In the genomic region with DNA sequence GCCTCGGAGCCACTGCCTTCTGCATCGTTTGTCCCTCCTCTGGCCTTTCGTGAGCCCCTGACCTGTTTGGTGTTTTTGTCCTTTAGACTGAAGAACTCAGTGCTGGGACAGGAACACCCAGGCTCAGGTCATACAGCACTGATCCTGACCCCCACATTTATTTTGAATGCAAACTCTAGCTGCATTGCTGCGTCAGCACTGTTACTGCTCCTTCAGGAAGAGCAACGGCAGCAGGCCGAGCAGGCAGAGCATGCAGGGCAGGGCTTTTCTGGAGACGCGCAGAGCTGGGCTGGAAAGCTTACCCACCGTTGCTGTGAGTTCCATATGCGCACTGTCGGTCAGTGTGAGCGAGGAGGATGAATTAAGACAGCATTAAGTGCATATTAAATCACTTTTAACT, we compare ENCODE assay signal across 11 mouse cellular contexts.
DNase-seq lines count a peak whose midpoint lies in the region; ATAC-seq lines count a peak whose summit lies in the region.
"Had no signal": no experiment of that assay in that cellular context is flagged by ENCODE, and none has a peak within 500 bp of the region (broad histone marks: within the 10 kb centered on the region; RNA-seq: fewer than 3 reads in every experiment).

No protein-coding gene starts in this region.

- ATAC-seq in midbrain, embryonic 11.5 days (ENCODE audit: low FRiP score), result peak; percentile 52; the same call in 1 of the 2 replicates
- peak; percentile 60; the same call in 1 of the 2 replicates for ATAC-seq in hindbrain, embryonic 13.5 days (ENCODE audit: low FRiP score)

- no peaks in the 10 kb centered on the region for H3K9me3 ChIP-seq in midbrain, embryonic 11.5 days (ENCODE audit: control insufficient read depth, low read length)
- no peaks in the 10 kb centered on the region for H3K9me3 ChIP-seq in midbrain, embryonic 10.5 days (replicated peaks)
- H3K9me3 ChIP-seq in hindbrain, embryonic 13.5 days, result no peaks in the 10 kb centered on the region
- H3K9me3 ChIP-seq: embryonic facial prominence, embryonic 10.5 days had no signal

- no peaks in the 10 kb centered on the region for H3K4me1 ChIP-seq in midbrain, embryonic 11.5 days (ENCODE audit: control insufficient read depth, insufficient read depth, low read length)
- H3K4me1 ChIP-seq in midbrain, embryonic 10.5 days, result peaks cover 11% of the 10 kb centered on the region; the same call in 1 of the 2 replicates
- peaks cover 6% of the 10 kb centered on the region for H3K4me1 ChIP-seq in hindbrain, embryonic 13.5 days (replicated peaks)

- H3K36me3 ChIP-seq in midbrain, embryonic 11.5 days (ENCODE audit: control insufficient read depth, insufficient read depth, low read length), result no peaks in the 10 kb centered on the region
- H3K36me3 ChIP-seq in midbrain, embryonic 10.5 days, result peaks cover 6% of the 10 kb centered on the region; the same call in 1 of the 2 replicates
- H3K36me3 ChIP-seq in hindbrain, embryonic 13.5 days, result no peaks in the 10 kb centered on the region

- H3K4me3 ChIP-seq in midbrain, embryonic 11.5 days (ENCODE audit: low read depth, low read length), result no peak overlapping the region
- no peak overlapping the region for H3K4me3 ChIP-seq in midbrain, embryonic 10.5 days
- H3K4me3 ChIP-seq in hindbrain, embryonic 13.5 days, result no peak overlapping the region
- H3K4me3 ChIP-seq: embryonic facial prominence, embryonic 10.5 days had no signal

- H3K27me3 ChIP-seq in midbrain, embryonic 11.5 days (ENCODE audit: control insufficient read depth, insufficient read depth, low read length), result no peaks in the 10 kb centered on the region
- no peaks in the 10 kb centered on the region for H3K27me3 ChIP-seq in midbrain, embryonic 10.5 days (ENCODE audit: low read depth, poor library complexity, severe bottlenecking)
- H3K27me3 ChIP-seq in hindbrain, embryonic 13.5 days, result no peaks in the 10 kb centered on the region

- H3K27ac ChIP-seq in midbrain, embryonic 11.5 days (ENCODE audit: low read depth, low read length), result no peak overlapping the region
- no peak overlapping the region for H3K27ac ChIP-seq in midbrain, embryonic 10.5 days (replicated peaks)
- peak overlapping the region; percentile 89 for H3K27ac ChIP-seq in hindbrain, embryonic 13.5 days
- H3K27ac ChIP-seq: embryonic facial prominence, embryonic 10.5 days had no signal

- no peak for DNase-seq in midbrain, embryonic 11.5 days (ENCODE audit: low spot score, missing footprints)
- DNase-seq in midbrain, embryonic 10.5 days (ENCODE audit: low spot score), result no peak
- DNase-seq in kidney, postnatal 36 days, result peak; percentile 26 to 40
- no peak for DNase-seq in adrenal gland, adult 2 months
- DNase-seq in layer of hippocampus, postnatal 14 days (ENCODE audit: low spot score in 2 of 2), result no peak
- DNase-seq in lung, postnatal 14 days, result no peak
- DNase-seq: heart, postnatal 10 days; lung, adult 18-20 months; right cerebral cortex, postnatal 4 days had no signal

- 73% methylated on average over 12 of the region's 12 CpGs for WGBS in midbrain, embryonic 11.5 days
- 84% methylated on average over 12 of the region's 12 CpGs for WGBS in midbrain, embryonic 10.5 days
- 49% methylated on average over 12 of the region's 12 CpGs for WGBS in hindbrain, embryonic 13.5 days

- no peak overlapping the region for H3K9ac ChIP-seq in midbrain, embryonic 11.5 days (ENCODE audit: low read length)
- H3K9ac ChIP-seq in hindbrain, embryonic 13.5 days, result 0 out of 2 replicates have a peak overlapping the region, but pooled peaks have one; percentile 9

- H3K4me2 ChIP-seq in midbrain, embryonic 11.5 days, result no peak overlapping the region
- H3K4me2 ChIP-seq in hindbrain, embryonic 13.5 days, result peak overlapping the region; percentile 29

Comparison
In these comparisons a context has a peak if more than half of its experiments do, and no peak if none do; other contexts are left out.
1. DNase-seq: peak in kidney, postnatal 36 days (2 of 2); none in midbrain, embryonic 11.5 days (single experiment), midbrain, embryonic 10.5 days (single experiment), adrenal gland, adult 2 months (single experiment), layer of hippocampus, postnatal 14 days (0 of 2) and lung, postnatal 14 days (single experiment).